Mouse (Mus musculus): ENCODE data around the gene Usb1. TPM values are rescaled to one million over a fixed set of nuclear protein-coding genes. Genes with fewer than 3 reads are reported as not detected.

Gene Usb1
- total RNA-seq, 1 experiment = 25.9 TPM

DNA sequence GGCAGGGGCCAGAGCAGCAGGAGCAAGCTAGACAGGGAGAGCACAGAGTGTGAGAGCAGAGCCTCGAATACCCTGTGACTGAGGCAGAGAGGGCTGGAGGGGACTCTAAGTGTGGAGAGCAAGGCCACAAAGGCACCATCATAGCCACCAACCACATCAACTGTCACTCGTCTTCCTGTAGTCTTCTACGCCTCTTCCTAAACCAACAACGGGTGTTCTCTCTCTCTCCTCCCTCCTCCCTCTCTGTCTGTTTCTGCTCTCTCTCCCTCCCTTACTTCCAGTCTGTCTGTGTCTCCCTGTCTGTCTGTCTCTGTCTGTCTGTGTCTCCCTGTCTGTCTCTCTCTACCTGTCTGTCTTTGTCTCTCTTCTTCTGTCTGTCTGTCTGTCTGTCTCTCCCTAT is 58.2 kb downstream of the Usb1 start:
- H3K9ac ChIP-seq (ENCODE audit: insufficient read depth, low read depth, low read length, poor library complexity, severe bottlenecking) = no peak overlapping the region
- peaks cover 0 to 7% of the 10 kb centered on the region in 2 experiments; a peak in 2 of 4 replicates for H3K4me1 ChIP-seq (ENCODE audit: control insufficient read depth in 2 of 2, insufficient read depth in 2 of 2, low read length in 2 of 2, poor library complexity in 1 of 2)
- no peak for TF ChIP-seq ZC3H11A (IDR thresholded peaks at IDR 0.05; ENCODE audit: borderline replicate concordance, low read depth, low read length)
- no peak for TF ChIP-seq HCFC1 (IDR thresholded peaks at IDR 0.05; ENCODE audit: borderline replicate concordance, insufficient read depth, low read length)
- TF ChIP-seq MAFK (IDR thresholded peaks at IDR 0.05; ENCODE audit: insufficient read depth, low read depth, low read length) = no peak
- no peak for TF ChIP-seq ZNF384 (IDR thresholded peaks at IDR 0.05; ENCODE audit: low read depth, low read length)
- no peak for TF ChIP-seq CHD2 (IDR thresholded peaks at IDR 0.05; ENCODE audit: low read depth, low read length)
- no peaks in the 10 kb centered on the region for H3K36me3 ChIP-seq (ENCODE audit: control insufficient read depth, insufficient read depth, low read length, poor library complexity, severe bottlenecking)
- H3K9me3 ChIP-seq (ENCODE audit: control insufficient read depth, insufficient read depth, low read depth, low read length) = no peaks in the 10 kb centered on the region
- no peak overlapping the region for H3K4me3 ChIP-seq (ENCODE audit: insufficient read depth in 1 of 2, low read depth in 1 of 2, low read length in 2 of 2, poor library complexity in 1 of 2, severe bottlenecking in 1 of 2)
- H3K27ac ChIP-seq (ENCODE audit: insufficient read depth, low read depth, low read length, poor library complexity, severe bottlenecking) = no peak overlapping the region
- in situ Hi-C loops (cut with MboI; ENCODE audit: low sequenced_read_pairs in 2 of 2, unreplicated experiment in 2 of 2) = no loop called here
- no peak for DNase-seq (ENCODE audit: low read depth, low spot score)

DNA sequence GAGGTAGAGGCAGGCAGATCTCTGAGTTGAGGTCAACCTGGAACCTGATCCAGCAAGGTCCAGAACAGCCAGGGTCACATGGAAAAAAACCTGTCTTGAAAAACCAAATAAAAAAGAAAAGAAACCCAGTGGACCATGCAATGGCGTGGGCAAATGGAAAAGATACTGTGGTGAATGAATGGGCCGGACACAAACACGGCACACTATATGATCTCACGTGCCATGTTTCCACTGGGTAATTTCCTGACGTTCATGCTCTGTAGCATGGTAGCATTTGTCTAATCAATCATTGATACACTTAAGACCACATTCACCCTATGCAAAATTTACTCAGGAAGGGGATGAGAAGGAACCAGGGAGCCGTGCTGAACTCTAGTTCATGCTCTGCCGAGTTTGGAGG is 59.0 kb downstream of the Usb1 start:
- no peak for DNase-seq (ENCODE audit: low read depth, low spot score)
- H3K4me3 ChIP-seq (ENCODE audit: insufficient read depth in 1 of 2, low read depth in 1 of 2, low read length in 2 of 2, poor library complexity in 1 of 2, severe bottlenecking in 1 of 2) = no peak overlapping the region
- in situ Hi-C loops (cut with MboI; ENCODE audit: low sequenced_read_pairs in 2 of 2, unreplicated experiment in 2 of 2) = no loop called here
- TF ChIP-seq CHD2 (IDR thresholded peaks at IDR 0.05; ENCODE audit: low read depth, low read length) (no peak), HCFC1 (IDR thresholded peaks at IDR 0.05; ENCODE audit: borderline replicate concordance, insufficient read depth, low read length) (no peak), ZC3H11A (IDR thresholded peaks at IDR 0.05; ENCODE audit: borderline replicate concordance, low read depth, low read length) (no peak), ZNF384 (IDR thresholded peaks at IDR 0.05; ENCODE audit: low read depth, low read length) (no peak), MAFK (IDR thresholded peaks at IDR 0.05; ENCODE audit: insufficient read depth, low read depth, low read length) (no peak)
- no peak overlapping the region for H3K9ac ChIP-seq (ENCODE audit: insufficient read depth, low read depth, low read length, poor library complexity, severe bottlenecking)
- H3K4me1 ChIP-seq (ENCODE audit: control insufficient read depth in 2 of 2, insufficient read depth in 2 of 2, low read length in 2 of 2, poor library complexity in 1 of 2) = peaks cover 0 to 12% of the 10 kb centered on the region in 2 experiments; a peak in 2 of 4 replicates
- H3K27ac ChIP-seq (ENCODE audit: insufficient read depth, low read depth, low read length, poor library complexity, severe bottlenecking) = no peak overlapping the region
- H3K9me3 ChIP-seq (ENCODE audit: control insufficient read depth, insufficient read depth, low read depth, low read length) = no peaks in the 10 kb centered on the region
- H3K36me3 ChIP-seq (ENCODE audit: control insufficient read depth, insufficient read depth, low read length, poor library complexity, severe bottlenecking) = no peaks in the 10 kb centered on the region

DNA sequence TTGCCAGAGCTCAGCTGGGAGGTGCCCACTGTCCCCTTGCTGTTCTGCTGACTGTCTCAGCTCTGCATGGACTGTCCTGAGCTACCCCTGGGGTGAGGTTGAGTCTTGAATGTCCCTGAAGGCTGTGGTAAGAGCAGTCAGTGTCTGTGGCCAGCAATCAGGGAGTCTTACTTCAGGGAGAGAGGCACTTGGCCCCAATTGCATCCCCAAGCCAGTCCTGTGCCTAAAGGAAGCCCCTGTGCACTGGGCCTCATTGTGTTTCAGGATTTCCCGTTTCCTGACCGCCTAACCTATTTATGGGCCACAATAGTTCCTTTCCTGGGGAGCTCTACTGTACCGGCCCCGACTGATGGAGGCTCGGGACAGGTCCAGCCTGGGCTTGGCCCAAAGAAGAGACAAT is 60.5 kb downstream of the Usb1 start:
- no peak for TF ChIP-seq ZNF384 (IDR thresholded peaks at IDR 0.05; ENCODE audit: low read depth, low read length)
- no peak for TF ChIP-seq MAFK (IDR thresholded peaks at IDR 0.05; ENCODE audit: insufficient read depth, low read depth, low read length)
- TF ChIP-seq HCFC1 (IDR thresholded peaks at IDR 0.05; ENCODE audit: borderline replicate concordance, insufficient read depth, low read length) = no peak
- H3K4me3 ChIP-seq (ENCODE audit: insufficient read depth in 1 of 2, low read depth in 1 of 2, low read length in 2 of 2, poor library complexity in 1 of 2, severe bottlenecking in 1 of 2) = no peak overlapping the region
- no peak overlapping the region for H3K27ac ChIP-seq (ENCODE audit: insufficient read depth, low read depth, low read length, poor library complexity, severe bottlenecking)
- no peak overlapping the region for H3K9ac ChIP-seq (ENCODE audit: insufficient read depth, low read depth, low read length, poor library complexity, severe bottlenecking)
- in situ Hi-C loops (cut with MboI; ENCODE audit: low sequenced_read_pairs in 2 of 2, unreplicated experiment in 2 of 2) = no loop called here
- H3K9me3 ChIP-seq (ENCODE audit: control insufficient read depth, insufficient read depth, low read depth, low read length) = no peaks in the 10 kb centered on the region
- peaks cover 0 to 19% of the 10 kb centered on the region in 2 experiments; a peak in 2 of 4 replicates for H3K4me1 ChIP-seq (ENCODE audit: control insufficient read depth in 2 of 2, insufficient read depth in 2 of 2, low read length in 2 of 2, poor library complexity in 1 of 2)
- DNase-seq (ENCODE audit: low read depth, low spot score) = no peak
- H3K36me3 ChIP-seq (ENCODE audit: control insufficient read depth, insufficient read depth, low read length, poor library complexity, severe bottlenecking) = no peaks in the 10 kb centered on the region

DNA sequence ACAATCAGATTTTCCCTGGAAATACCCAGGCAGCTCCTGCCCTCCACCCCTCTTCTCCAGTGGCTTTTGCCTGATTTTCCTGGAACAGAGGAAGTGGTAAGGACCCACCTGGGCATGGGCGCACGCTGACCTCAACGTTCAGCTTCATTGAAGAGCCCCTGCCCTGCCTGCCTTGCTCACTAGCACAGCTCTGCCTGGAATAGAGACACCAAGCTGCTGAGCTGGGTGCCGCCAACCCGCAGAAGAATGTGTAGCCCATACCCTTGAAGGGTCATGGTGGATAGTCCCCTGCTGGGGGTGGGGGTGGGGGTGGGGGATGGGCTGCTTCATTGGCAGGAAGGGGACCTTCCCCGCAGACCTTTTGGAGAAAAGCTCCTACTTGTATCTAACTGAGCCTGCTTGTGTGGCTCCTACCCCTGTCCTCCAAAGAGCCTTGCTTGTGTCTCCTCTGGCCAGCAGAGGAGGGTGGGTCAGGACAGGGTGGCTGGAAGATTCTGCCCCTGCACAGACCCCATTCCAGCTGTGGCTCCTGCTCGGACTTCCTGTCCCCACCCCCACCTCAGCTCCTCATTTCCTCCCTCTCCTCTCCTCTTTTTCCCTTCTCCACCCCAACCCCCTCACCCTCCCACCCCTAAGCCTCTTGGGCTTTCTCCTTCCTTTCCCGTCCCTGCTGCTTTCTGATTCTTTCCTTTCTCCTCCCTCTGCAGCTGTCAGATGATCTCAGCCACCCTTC is 63.3 kb downstream of the Usb1 start:
- TF ChIP-seq MAFK (IDR thresholded peaks at IDR 0.05; ENCODE audit: insufficient read depth, low read depth, low read length) = no peak
- TF ChIP-seq HCFC1 (IDR thresholded peaks at IDR 0.05; ENCODE audit: borderline replicate concordance, insufficient read depth, low read length) = no peak
- TF ChIP-seq ZNF384 (IDR thresholded peaks at IDR 0.05; ENCODE audit: low read depth, low read length) = no peak
- H3K9me3 ChIP-seq (ENCODE audit: control insufficient read depth, insufficient read depth, low read depth, low read length) = no peaks in the 10 kb centered on the region
- DNase-seq (ENCODE audit: low read depth, low spot score) = no peak
- in situ Hi-C loops (cut with MboI; ENCODE audit: low sequenced_read_pairs in 2 of 2, unreplicated experiment in 2 of 2) = no loop called here
- peaks cover 0 to 19% of the 10 kb centered on the region in 2 experiments; a peak in 2 of 4 replicates for H3K4me1 ChIP-seq (ENCODE audit: control insufficient read depth in 2 of 2, insufficient read depth in 2 of 2, low read length in 2 of 2, poor library complexity in 1 of 2)
- peak overlapping the region; percentile 13; the same call in 1 of the 2 replicates for H3K9ac ChIP-seq (ENCODE audit: insufficient read depth, low read depth, low read length, poor library complexity, severe bottlenecking)
- H3K36me3 ChIP-seq (ENCODE audit: control insufficient read depth, insufficient read depth, low read length, poor library complexity, severe bottlenecking) = no peaks in the 10 kb centered on the region
- H3K4me3 ChIP-seq (ENCODE audit: insufficient read depth in 1 of 2, low read depth in 1 of 2, low read length in 2 of 2, poor library complexity in 1 of 2, severe bottlenecking in 1 of 2) = peak overlapping the region in 1 of 2 experiments; percentile 39; a peak in 2 of 4 replicates
- no peak overlapping the region for H3K27ac ChIP-seq (ENCODE audit: insufficient read depth, low read depth, low read length, poor library complexity, severe bottlenecking)

Measured in ES-E14 (cell line).